Mouse (Mus musculus) forebrain, embryonic 16.5 days (tissue): ENCODE results near the gene Shroom1. TPM values are rescaled to one million over a fixed set of nuclear protein-coding genes. Genes with fewer than 3 reads are reported as not detected.

ENCODE experiments used
- ATAC-seq: fragments of 200-750 bp; cut with Nextera tagmentation; 2 replicates; pipeline ENCODE4 v1.8.0; 2017; ENCODE audit warnings: mild to moderate bottlenecking, moderate library complexity
- H3K27ac ChIP-seq: fragments of 300-500 bp; sonication (generic); 2 replicates; pipeline ENCODE4 v1.5.1; 2014; ENCODE audit warnings: low read length, control low read depth
- H3K27me3 ChIP-seq: fragments of 300-500 bp; sonication (generic); replicated peaks from 2 replicates; pipeline ENCODE4 v1.6.1; 2014; ENCODE audit warnings: low read length; ENCODE audit not compliant: control insufficient read depth, insufficient read depth
- H3K36me3 ChIP-seq: fragments of 300-500 bp; sonication (generic); 2 replicates; pipeline ENCODE4 v1.6.1; 2014; ENCODE audit not compliant: control insufficient read depth, insufficient read depth
- H3K4me1 ChIP-seq: fragments of 300-500 bp; sonication (generic); replicated peaks from 2 replicates; pipeline ENCODE4 v1.6.1; 2014; ENCODE audit warnings: low read length; ENCODE audit not compliant: control insufficient read depth, insufficient read depth
- H3K4me2 ChIP-seq: fragments of 300-500 bp; sonication (generic); 2 replicates; pipeline ENCODE4 v1.6.1; 2014; ENCODE audit warnings: mild to moderate bottlenecking, low read length, control low read depth
- H3K4me3 ChIP-seq: fragments of 300-500 bp; sonication (generic); replicated peaks from 2 replicates; pipeline ENCODE4 v1.5.1; 2014; ENCODE audit warnings: mild to moderate bottlenecking, low read length, control low read depth
- H3K9ac ChIP-seq: fragments of 300-500 bp; sonication (generic); replicated peaks from 2 replicates; pipeline ENCODE4 v1.6.1; 2014; ENCODE audit warnings: low read depth, low read length, control low read depth
- H3K9me3 ChIP-seq: fragments of 300-500 bp; sonication (generic); 2 replicates; pipeline ENCODE4 v1.6.1; 2016; ENCODE audit warnings: low read length; ENCODE audit not compliant: control insufficient read depth
- WGBS: fragments of 180-500 bp; shearing (Covaris S2); extraction: QIAGEN DNeasy Blood & Tissue Kit; methylation state at CpG from one replicate; pipeline ENCODE4 v1.1.7; 2014; 5-methylcytosine and 5-hydroxymethylcytosine counted together
- polyA plus RNA-seq: library from polyadenylated mRNA; unstranded; fragments of >200 nt; fragmentation: Nextera tagmentation; extraction: Ambion mirVana; gene quantifications from 2 replicates; pipeline ENCODE4 v1.2.1, GENCODE M21; 2015

Shroom1 gene
- polyA plus RNA-seq, 1 experiment from 2014 or later = 2.2 TPM

- H3K4me1 ChIP-seq = peaks cover 37% of the 10 kb centered on the region
- no peaks in the 10 kb centered on the region for H3K9me3 ChIP-seq
- no peak overlapping the region for H3K4me2 ChIP-seq
- no peak overlapping the region for H3K4me3 ChIP-seq
- no peak overlapping the region for H3K27ac ChIP-seq
- ATAC-seq = no peak
- peaks cover under 1% of the 10 kb centered on the region; the same call in 1 of the 2 replicates for H3K27me3 ChIP-seq
- WGBS = 69% methylated on average over 3 of the region's 3 CpGs
- no peaks in the 10 kb centered on the region for H3K36me3 ChIP-seq
- H3K9ac ChIP-seq = no peak overlapping the region
Measured at GRCm38 (mm10) chr11:53472709-53473108, 15.7 kb downstream of the Shroom1 start.

GRCm38 (mm10) chr11:53475620-53476019, 18.6 kb downstream of the Shroom1 start:
- Histone ChIP-seq H3K4me3 (peak overlapping the region; percentile 10), H3K36me3 (no peaks in the 10 kb centered on the region), H3K9me3 (peaks cover 5% of the 10 kb centered on the region; the same call in 1 of the 2 replicates), H3K9ac (no peak overlapping the region; the same call in 1 of the 2 replicates), H3K27ac (peak overlapping the region; percentile 77), H3K27me3 (peaks cover 28% of the 10 kb centered on the region), H3K4me1 (peaks cover 42% of the 10 kb centered on the region), H3K4me2 (peak overlapping the region; percentile 46)
- peak; percentile 41; the same call in 1 of the 2 replicates for ATAC-seq
- WGBS = 16% methylated on average over 8 of the region's 8 CpGs

GRCm38 (mm10) chr11:53477833-53478232, 20.8 kb downstream of the Shroom1 start:
- Histone ChIP-seq H3K9me3 (peaks cover 5% of the 10 kb centered on the region; the same call in 1 of the 2 replicates), H3K27me3 (peaks cover 33% of the 10 kb centered on the region), H3K4me2 (no peak overlapping the region; the same call in 1 of the 2 replicates), H3K4me3 (no peak overlapping the region), H3K27ac (no peak overlapping the region), H3K4me1 (peaks cover 39% of the 10 kb centered on the region), H3K36me3 (no peaks in the 10 kb centered on the region), H3K9ac (no peak overlapping the region)
- no peak for ATAC-seq
- WGBS = 45% methylated on average over 7 of the region's 7 CpGs

DNA sequence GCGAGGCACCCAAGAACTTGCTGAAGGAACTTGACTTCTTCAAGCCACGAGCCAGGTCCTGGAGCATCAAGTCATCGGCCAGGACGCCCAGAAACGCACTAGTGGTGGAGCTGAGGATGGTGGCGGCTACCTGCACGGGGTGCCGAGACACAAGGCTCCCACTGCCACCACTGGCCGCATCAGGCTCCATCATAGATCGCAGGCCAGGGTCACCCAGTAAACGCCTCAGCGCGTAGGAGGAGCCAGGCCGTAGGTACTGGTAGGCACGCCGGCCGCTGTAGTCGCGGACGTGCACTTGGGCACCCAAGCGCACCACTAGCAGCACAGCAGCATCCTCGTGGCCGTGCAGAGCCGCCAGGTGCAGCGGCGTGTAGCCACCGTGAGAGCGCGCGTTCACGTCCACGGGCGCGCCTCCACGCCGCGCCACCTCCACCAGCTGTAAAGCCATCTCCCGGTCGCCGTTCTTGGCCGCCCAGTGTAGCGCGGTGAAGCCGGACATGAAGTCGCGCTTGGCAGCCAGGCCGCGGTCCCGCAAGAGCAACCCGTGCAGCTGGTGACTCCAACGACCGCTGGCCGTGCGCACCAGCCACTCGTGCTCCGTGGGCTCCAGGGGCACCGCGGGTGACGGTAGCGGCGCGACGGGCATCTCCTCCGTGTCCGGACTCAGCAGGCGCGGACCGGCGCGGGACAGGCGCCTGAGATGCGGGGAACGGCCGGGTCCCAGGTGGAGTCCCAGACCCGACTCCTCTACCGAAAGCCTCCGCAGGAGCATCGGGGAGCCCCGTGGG, 21.6 kb downstream of the Shroom1 start:
- H3K4me2 ChIP-seq = peak overlapping the region; percentile 69
- H3K4me3 ChIP-seq = peak overlapping the region; percentile 51
- H3K27me3 ChIP-seq = peaks cover 33% of the 10 kb centered on the region
- peak overlapping the region; percentile 52 for H3K9ac ChIP-seq
- peaks cover 39% of the 10 kb centered on the region for H3K4me1 ChIP-seq
- no peaks in the 10 kb centered on the region for H3K36me3 ChIP-seq
- ATAC-seq = 0 out of 2 replicates have a peak, but pooled peaks have one; percentile 1
- peaks cover 5% of the 10 kb centered on the region; the same call in 1 of the 2 replicates for H3K9me3 ChIP-seq
- 5% methylated on average over 79 of the region's 79 CpGs for WGBS
- H3K27ac ChIP-seq = no peak overlapping the region

DNA sequence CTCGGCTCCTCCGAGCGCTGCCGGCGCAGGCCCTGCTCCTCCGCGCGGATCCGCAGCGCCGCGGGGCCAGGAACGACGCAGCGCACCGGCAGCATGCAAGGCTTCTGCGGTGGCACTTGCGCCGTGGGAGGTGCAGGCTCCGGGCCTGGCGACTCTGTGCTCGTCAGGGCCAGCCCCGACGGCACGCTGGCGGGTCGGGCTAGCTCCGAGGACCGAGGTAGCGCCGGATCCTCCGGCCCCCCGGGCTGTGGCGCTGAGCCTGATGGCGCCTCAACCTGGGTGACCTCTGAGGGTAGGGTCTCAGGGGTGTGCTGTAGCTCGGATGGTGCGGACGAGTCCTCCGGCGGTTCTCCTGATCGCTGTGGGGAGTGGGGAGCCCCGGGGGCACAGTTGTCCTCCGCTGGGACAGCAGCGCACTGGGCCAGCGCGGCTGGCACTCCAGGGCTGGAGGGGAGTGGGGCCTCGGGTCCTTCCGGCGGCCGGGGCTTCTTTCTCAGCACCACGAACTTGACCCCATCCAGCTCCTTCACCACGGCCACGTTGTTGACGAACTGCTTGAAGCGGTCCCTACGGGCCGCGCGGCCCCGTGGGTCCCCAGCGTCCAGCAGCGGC, 22.3 kb downstream of the Shroom1 start:
- Histone ChIP-seq H3K9me3 (peaks cover 5% of the 10 kb centered on the region; the same call in 1 of the 2 replicates), H3K9ac (peak overlapping the region; percentile 52), H3K4me3 (peak overlapping the region; percentile 51), H3K36me3 (no peaks in the 10 kb centered on the region), H3K4me2 (peak overlapping the region; percentile 69), H3K4me1 (peaks cover 35% of the 10 kb centered on the region), H3K27me3 (peaks cover 33% of the 10 kb centered on the region), H3K27ac (no peak overlapping the region)
- peak; percentile 29; the same call in 1 of the 2 replicates for ATAC-seq
- under 1% methylated on average over 61 of the region's 62 CpGs for WGBS

GRCm38 (mm10) chr11:53479783-53480301, 22.8 kb downstream of the Shroom1 start, which contains the start of the genes Gm9945 and Sowaha:
TSS of gene Gm9945 (plus strand) at chr11:53480166.
TSS of gene Sowaha (minus strand) at chr11:53480274.
- peaks cover 5% of the 10 kb centered on the region; the same call in 1 of the 2 replicates for H3K9me3 ChIP-seq
- peaks cover 31% of the 10 kb centered on the region for H3K4me1 ChIP-seq
- 2% methylated on average over 40 of the region's 40 CpGs for WGBS
- peaks cover 33% of the 10 kb centered on the region for H3K27me3 ChIP-seq
- peak within 1 kb of the TSS; percentile 52 for H3K9ac ChIP-seq
- H3K27ac ChIP-seq = no peak within 1 kb of the TSS
- H3K36me3 ChIP-seq = no peaks in the 10 kb centered on the region
- H3K4me2 ChIP-seq = peak within 1 kb of the TSS; percentile 69
- ATAC-seq = peak; percentile 49
- H3K4me3 ChIP-seq = peak within 1 kb of the TSS; percentile 51

GRCm38 (mm10) chr11:53481088-53481730, 24.2 kb downstream of the Shroom1 start:
- Histone ChIP-seq H3K9ac (no peak overlapping the region), H3K4me3 (no peak overlapping the region), H3K9me3 (peaks cover 5% of the 10 kb centered on the region; the same call in 1 of the 2 replicates), H3K4me2 (no peak overlapping the region), H3K36me3 (no peaks in the 10 kb centered on the region), H3K27me3 (peaks cover 33% of the 10 kb centered on the region), H3K4me1 (peaks cover 19% of the 10 kb centered on the region), H3K27ac (no peak overlapping the region)
- no peak for ATAC-seq
- 73% methylated on average over 4 of the region's 4 CpGs for WGBS

DNA sequence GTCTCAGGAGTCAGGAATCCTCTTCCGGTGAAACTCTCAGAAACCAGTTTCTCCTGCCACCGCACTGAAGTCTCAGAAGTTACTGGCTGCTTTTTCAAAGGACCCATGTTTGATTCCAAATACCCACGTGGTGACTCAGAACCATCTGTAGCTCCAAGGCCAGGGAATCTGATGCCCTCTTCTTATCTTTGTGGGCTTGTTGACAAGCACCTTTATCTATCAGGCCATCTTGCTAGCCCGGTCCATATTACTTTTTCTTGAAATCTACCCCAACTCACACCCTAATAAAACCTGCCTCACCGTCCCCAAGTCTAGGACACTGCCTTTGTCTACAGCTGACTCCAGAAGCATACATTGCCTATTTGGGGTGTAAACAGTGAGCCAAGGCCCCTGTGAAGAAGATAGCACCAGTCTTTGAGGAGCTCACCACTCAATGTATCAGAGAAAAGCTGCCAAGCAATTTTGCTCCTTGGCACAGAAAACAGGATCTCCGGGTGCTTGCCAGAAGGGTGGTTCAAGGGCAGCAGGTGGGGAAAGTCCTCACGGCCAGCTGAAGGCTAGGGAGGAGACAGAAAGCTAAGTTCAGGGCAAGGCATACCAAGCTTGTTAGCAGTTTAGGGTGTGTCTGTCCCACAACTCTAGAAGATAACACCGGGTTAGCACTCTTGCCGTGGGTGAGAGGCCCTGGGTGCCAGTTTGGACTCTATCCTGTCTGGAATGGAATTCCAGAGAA, 26.3 kb downstream of the Shroom1 start:
- 77% methylated on average over 9 of the region's 9 CpGs for WGBS
- no peak overlapping the region for H3K9ac ChIP-seq

More for the DNA sequence above, 26.3 kb downstream of the Shroom1 start:
- ATAC-seq = no peak
- Histone ChIP-seq H3K4me2 (no peak overlapping the region), H3K4me3 (no peak overlapping the region), H3K27ac (no peak overlapping the region), H3K27me3 (peaks cover 27% of the 10 kb centered on the region), H3K4me1 (peaks cover 18% of the 10 kb centered on the region), H3K9me3 (peaks cover 5% of the 10 kb centered on the region; the same call in 1 of the 2 replicates), H3K36me3 (no peaks in the 10 kb centered on the region)
